Comparison of ENCODE assay signal across 10 mouse cellular contexts in the genomic region with DNA sequence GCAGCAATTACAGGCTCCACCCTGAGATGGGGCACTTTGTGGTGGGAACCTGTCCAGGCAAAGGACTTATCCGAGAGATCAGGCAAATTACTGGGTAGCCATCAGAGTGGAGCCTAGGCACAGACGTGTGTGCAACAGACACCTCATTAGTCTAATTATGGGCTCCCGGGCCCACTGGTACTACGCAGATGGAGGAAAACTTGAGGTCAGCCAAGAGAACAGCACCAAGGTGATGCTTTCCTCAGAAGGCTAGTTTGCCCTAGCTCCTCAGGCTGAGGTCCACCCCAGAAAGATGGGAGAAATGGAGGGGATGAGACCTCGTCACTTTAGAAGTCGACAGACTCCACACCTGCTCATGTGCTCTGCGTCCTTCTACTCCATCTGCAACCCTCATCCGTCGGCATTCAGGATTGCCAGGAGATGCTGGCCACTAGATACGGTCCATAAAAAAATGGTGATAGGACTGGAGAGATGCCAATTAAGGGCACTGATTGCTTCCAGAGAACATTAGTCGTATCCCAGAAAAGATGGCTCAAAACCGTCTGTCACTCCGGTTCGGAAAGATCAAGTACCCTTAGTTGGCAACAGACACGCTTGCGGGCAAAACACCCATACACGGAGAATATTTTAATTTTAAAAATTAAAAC. TPM values are rescaled to one million over a fixed set of nuclear protein-coding genes. Genes with fewer than 3 reads are reported as not detected.
DNase-seq lines count a peak whose midpoint lies in the region; ATAC-seq and TF ChIP-seq lines count a peak whose summit lies in the region.
"Had no signal": no experiment of that assay in that cellular context is flagged by ENCODE, and none has a peak within 500 bp of the region (broad histone marks: within the 10 kb centered on the region; RNA-seq: fewer than 3 reads in every experiment).

No protein-coding gene starts in this region.

- peak overlapping the region; percentile 54; the same call in 1 of the 2 replicates for H3K4me3 ChIP-seq in hindbrain, embryonic 10.5 days
- no peak overlapping the region for H3K4me3 ChIP-seq in hindbrain, embryonic 11.5 days (ENCODE audit: low read depth, low read length)
- no peak overlapping the region for H3K4me3 ChIP-seq in lung, embryonic 14.5 days (ENCODE audit: low read depth, low read length)
- H3K4me3 ChIP-seq in lung, adult 2 months (replicated peaks; ENCODE audit: extremely low read depth, low read depth, low read length): no peak overlapping the region
- no peak overlapping the region for H3K4me3 ChIP-seq in hindbrain, embryonic 14.5 days (replicated peaks; ENCODE audit: low read length)

- H3K36me3 ChIP-seq in hindbrain, embryonic 10.5 days: no peaks in the 10 kb centered on the region
- no peaks in the 10 kb centered on the region for H3K36me3 ChIP-seq in hindbrain, embryonic 11.5 days (ENCODE audit: control insufficient read depth, insufficient read depth, low read length)
- H3K36me3 ChIP-seq in lung, embryonic 14.5 days (ENCODE audit: insufficient read depth): no peaks in the 10 kb centered on the region
- no peaks in the 10 kb centered on the region for H3K36me3 ChIP-seq in hindbrain, embryonic 14.5 days (replicated peaks; ENCODE audit: control insufficient read depth, insufficient read depth)

- H3K9me3 ChIP-seq in hindbrain, embryonic 10.5 days: no peaks in the 10 kb centered on the region
- H3K9me3 ChIP-seq in hindbrain, embryonic 11.5 days (ENCODE audit: control insufficient read depth, low read length): no peaks in the 10 kb centered on the region
- H3K9me3 ChIP-seq in lung, embryonic 14.5 days (ENCODE audit: low read depth, low read length): no peaks in the 10 kb centered on the region
- no peaks in the 10 kb centered on the region for H3K9me3 ChIP-seq in hindbrain, embryonic 14.5 days (ENCODE audit: control insufficient read depth, low read length)

- H3K4me2 ChIP-seq in hindbrain, embryonic 11.5 days (replicated peaks; ENCODE audit: low read depth, low read length): no peak overlapping the region
- peak overlapping the region; percentile 63; the same call in 1 of the 2 replicates for H3K4me2 ChIP-seq in lung, embryonic 14.5 days
- H3K4me2 ChIP-seq in hindbrain, embryonic 14.5 days (replicated peaks): peak overlapping the region; percentile 56; the same call in 1 of the 2 replicates

- peak; percentile 44 for DNase-seq in cerebellum, adult 9-11 months
- no peak for DNase-seq in cerebellum, adult 18-20 months
- DNase-seq in hindbrain, embryonic 10.5 days (ENCODE audit: low spot score): no peak
- DNase-seq in hindbrain, embryonic 11.5 days (ENCODE audit: low spot score): no peak
- no peak for DNase-seq in lung, embryonic 14.5 days
- no peak for DNase-seq in lung, adult 2 months
- no peak for DNase-seq in hindbrain, embryonic 14.5 days (ENCODE audit: low spot score)
- no peak for DNase-seq in thymus, adult 18-20 months

- TF ChIP-seq CTCF in lung, embryonic 14.5 days (IDR thresholded peaks at IDR 0.05; ENCODE audit: low read depth): no peak
- TF ChIP-seq CTCF in lung, adult 2 months (IDR thresholded peaks at IDR 0.05; ENCODE audit: insufficient read depth, low read length): no peak

- no peak overlapping the region for H3K27ac ChIP-seq in hindbrain, embryonic 10.5 days
- no peak overlapping the region for H3K27ac ChIP-seq in hindbrain, embryonic 11.5 days (ENCODE audit: low read depth, low read length)
- no peak overlapping the region for H3K27ac ChIP-seq in lung, embryonic 14.5 days (ENCODE audit: low read depth)
- no peak overlapping the region for H3K27ac ChIP-seq in hindbrain, embryonic 14.5 days

- 88% methylated on average over 17 of the region's 17 CpGs for WGBS in hindbrain, embryonic 10.5 days
- WGBS in hindbrain, embryonic 11.5 days: 89% methylated on average over 17 of the region's 17 CpGs
- 82% methylated on average over 17 of the region's 17 CpGs for WGBS in lung, embryonic 14.5 days
- WGBS in lung, adult 2 months: 82% methylated on average over 17 of the region's 17 CpGs
- WGBS in hindbrain, embryonic 14.5 days: 84% methylated on average over 17 of the region's 17 CpGs

- TF ChIP-seq POLR2A in lung, adult 2 months (IDR thresholded peaks at IDR 0.05; ENCODE audit: borderline replicate concordance, extremely low read depth, low read depth, low read length): no peak

- no peak overlapping the region for H3K9ac ChIP-seq in hindbrain, embryonic 11.5 days (ENCODE audit: low read depth, low read length)
- no peak overlapping the region for H3K9ac ChIP-seq in lung, embryonic 14.5 days
- no peak overlapping the region for H3K9ac ChIP-seq in hindbrain, embryonic 14.5 days

- H3K4me1 ChIP-seq in hindbrain, embryonic 10.5 days (replicated peaks): peaks cover 8% of the 10 kb centered on the region
- H3K4me1 ChIP-seq in hindbrain, embryonic 11.5 days (replicated peaks; ENCODE audit: control insufficient read depth, insufficient read depth, low read length): no peaks in the 10 kb centered on the region; the same call in 1 of the 2 replicates
- no peaks in the 10 kb centered on the region for H3K4me1 ChIP-seq in lung, embryonic 14.5 days (ENCODE audit: insufficient read depth)
- H3K4me1 ChIP-seq in lung, adult 2 months (ENCODE audit: control insufficient read depth, insufficient read depth, low read length): 0 out of 2 replicates have a peak, but pooled peaks cover 4% of the 10 kb centered on the region
- H3K4me1 ChIP-seq in hindbrain, embryonic 14.5 days (replicated peaks; ENCODE audit: control insufficient read depth, insufficient read depth, low read length): 0 out of 2 replicates have a peak, but pooled peaks cover 3% of the 10 kb centered on the region

- H3K27me3 ChIP-seq in hindbrain, embryonic 10.5 days (ENCODE audit: insufficient read depth, poor library complexity, severe bottlenecking): no peaks in the 10 kb centered on the region
- no peaks in the 10 kb centered on the region for H3K27me3 ChIP-seq in hindbrain, embryonic 11.5 days (ENCODE audit: control insufficient read depth, insufficient read depth, low read length)
- no peaks in the 10 kb centered on the region for H3K27me3 ChIP-seq in lung, embryonic 14.5 days (ENCODE audit: insufficient read depth, low read length)
- no peaks in the 10 kb centered on the region for H3K27me3 ChIP-seq in hindbrain, embryonic 14.5 days (ENCODE audit: control insufficient read depth, insufficient read depth, low read length)

- no peak for ATAC-seq in hindbrain, embryonic 11.5 days (ENCODE audit: low FRiP score)
- ATAC-seq in lung, embryonic 14.5 days (ENCODE audit: insufficient read depth): no peak
- ATAC-seq in hindbrain, embryonic 14.5 days (ENCODE audit: low FRiP score): no peak

RNA-seq across cellular contexts. Expression of a gene that starts 58.8 kb away (rescaled TPM):
- polyA plus RNA-seq in hindbrain, embryonic 10.5 days (2016; fragmentation: Nextera tagmentation; extraction: Ambion mirVana): not detected in 2 replicates
- polyA plus RNA-seq in hindbrain, embryonic 11.5 days (2014; fragmentation: Nextera tagmentation; extraction: Ambion mirVana): 0.28 TPM in 1 of 2 replicates, not detected in the other
- 0.18 TPM in 1 of 2 replicates, not detected in the other for polyA plus RNA-seq in lung, embryonic 14.5 days (2014; fragmentation: Nextera tagmentation; extraction: Ambion mirVana)
- polyA plus RNA-seq in lung, adult 2 months (2012; rRNA removed): not detected in 2 replicates
- polyA plus RNA-seq in hindbrain, embryonic 14.5 days (2014; fragmentation: Nextera tagmentation; extraction: Ambion mirVana): not detected in 2 replicates
- polyA plus RNA-seq: liver, adult 2 months; urinary bladder, adult 2 months had no signal
